7 mouse cellular contexts compared by ENCODE assay signal in genomic region chr2:32175051-32175466, GRCm38 (mm10). TPM values are rescaled to one million over a fixed set of nuclear protein-coding genes. Genes with fewer than 3 reads are reported as not detected.
A peak's percentile ranks its signal among the peaks of the same experiment; 100 is the strongest.
DNase-seq lines count a peak whose midpoint lies in the region; ATAC-seq and TF ChIP-seq lines count a peak whose summit lies in the region.

No protein-coding gene starts in this region.

- H3K9me3 ChIP-seq in E14TG2a.4 (ENCODE audit: low read length): no peaks in the 10 kb centered on the region
- no peaks in the 10 kb centered on the region for H3K9me3 ChIP-seq in forebrain, embryonic 11.5 days (ENCODE audit: control insufficient read depth, low read length)
- H3K9me3 ChIP-seq in intestine, embryonic 16.5 days (ENCODE audit: control insufficient read depth, low read length): no peaks in the 10 kb centered on the region
- no peaks in the 10 kb centered on the region for H3K9me3 ChIP-seq in liver, embryonic 13.5 days (replicated peaks)

- H3K4me2 ChIP-seq in forebrain, embryonic 11.5 days (ENCODE audit: low read depth, low read length, severe bottlenecking): no peak overlapping the region
- H3K4me2 ChIP-seq in intestine, embryonic 16.5 days (ENCODE audit: low read depth, low read length): peak overlapping the region; percentile 19
- no peak overlapping the region; the same call in 1 of the 2 replicates for H3K4me2 ChIP-seq in liver, embryonic 13.5 days

- H3K27me3 ChIP-seq in E14TG2a.4 (ENCODE audit: insufficient read depth, low read length): no peaks in the 10 kb centered on the region
- no peaks in the 10 kb centered on the region for H3K27me3 ChIP-seq in forebrain, embryonic 11.5 days (ENCODE audit: control insufficient read depth, insufficient read depth, low read length)
- H3K27me3 ChIP-seq in intestine, embryonic 16.5 days (replicated peaks; ENCODE audit: control insufficient read depth, insufficient read depth, low read length): no peaks in the 10 kb centered on the region
- no peaks in the 10 kb centered on the region for H3K27me3 ChIP-seq in liver, embryonic 13.5 days

- peak; percentile 57 for DNase-seq in Muller cell, postnatal 12 days (ENCODE audit: inconsistent ontology term)
- no peak for DNase-seq in forebrain, embryonic 11.5 days (ENCODE audit: low spot score)
- DNase-seq in liver, embryonic 13.5 days: no peak
- peak; percentile 68 to 71 for DNase-seq in right cerebral cortex, postnatal 36 days (ENCODE audit: low spot score in 2 of 2)
- DNase-seq in ovary, adult 18-20 months (ENCODE audit: low spot score): no peak

- WGBS in forebrain, embryonic 11.5 days: 59% methylated on average over 7 of the region's 7 CpGs
- 35% methylated on average over 7 of the region's 7 CpGs for WGBS in intestine, embryonic 16.5 days
- 56% methylated on average over 7 of the region's 7 CpGs for WGBS in liver, embryonic 13.5 days (ENCODE audit: insufficient replicate concordance)

- H3K4me1 ChIP-seq in E14TG2a.4 (replicated peaks; ENCODE audit: low read depth, low read length): peaks cover 98% of the 10 kb centered on the region
- H3K4me1 ChIP-seq in forebrain, embryonic 11.5 days (replicated peaks; ENCODE audit: control insufficient read depth, insufficient read depth, low read length): peaks cover 20% of the 10 kb centered on the region
- peaks cover 50% of the 10 kb centered on the region for H3K4me1 ChIP-seq in intestine, embryonic 16.5 days (ENCODE audit: control insufficient read depth, insufficient read depth, low read length)
- peaks cover 74% of the 10 kb centered on the region for H3K4me1 ChIP-seq in liver, embryonic 13.5 days (replicated peaks)

- no peak for TF ChIP-seq CTCF in E14TG2a.4 (conservative IDR thresholded peaks at IDR 0.05; ENCODE audit: low read length)

- H3K27ac ChIP-seq in forebrain, embryonic 11.5 days (ENCODE audit: low read depth, low read length): peak overlapping the region; percentile 76
- H3K27ac ChIP-seq in intestine, embryonic 16.5 days (ENCODE audit: low read length): peak overlapping the region; percentile 84
- peak overlapping the region; percentile 56 for H3K27ac ChIP-seq in liver, embryonic 13.5 days

- ATAC-seq in forebrain, embryonic 11.5 days (replicated peaks; ENCODE audit: low FRiP score): 0 out of 2 replicates have a peak, but pooled peaks have one; percentile 25
- ATAC-seq in intestine, embryonic 16.5 days: peak; percentile 66
- ATAC-seq in liver, embryonic 13.5 days (ENCODE audit: low read depth): peak; percentile 32; the same call in 1 of the 2 replicates

- H3K9ac ChIP-seq in forebrain, embryonic 11.5 days (ENCODE audit: low read length): peak overlapping the region; percentile 30
- H3K9ac ChIP-seq in intestine, embryonic 16.5 days (ENCODE audit: low read depth, low read length): peak overlapping the region; percentile 53
- H3K9ac ChIP-seq in liver, embryonic 13.5 days: no peak overlapping the region

- H3K4me3 ChIP-seq in E14TG2a.4 (replicated peaks; ENCODE audit: low read length): peak overlapping the region; percentile 72
- H3K4me3 ChIP-seq in forebrain, embryonic 11.5 days (ENCODE audit: low read depth, low read length): no peak overlapping the region
- no peak overlapping the region for H3K4me3 ChIP-seq in intestine, embryonic 16.5 days (ENCODE audit: low read length)
- H3K4me3 ChIP-seq in liver, embryonic 13.5 days (replicated peaks): no peak overlapping the region

- H3K36me3 ChIP-seq in E14TG2a.4 (ENCODE audit: insufficient read depth, low read length): peaks cover 30% of the 10 kb centered on the region
- H3K36me3 ChIP-seq in forebrain, embryonic 11.5 days (ENCODE audit: control insufficient read depth, insufficient read depth, low read length): no peaks in the 10 kb centered on the region
- H3K36me3 ChIP-seq in intestine, embryonic 16.5 days (ENCODE audit: control insufficient read depth, insufficient read depth, low read length): no peaks in the 10 kb centered on the region
- H3K36me3 ChIP-seq in liver, embryonic 13.5 days: 0 out of 2 replicates have a peak, but pooled peaks cover 8% of the 10 kb centered on the region

RNA-seq across cellular contexts. Expression of gene Prrc2b, which starts 24.2 kb away (rescaled TPM):
- 98.0 and 102 TPM in 2 replicates for polyA plus RNA-seq in forebrain, embryonic 11.5 days (2014; fragmentation: Nextera tagmentation; extraction: Ambion mirVana)
- 14.4 and 16.2 TPM in 2 replicates for polyA plus RNA-seq in intestine, embryonic 16.5 days (2015; fragmentation: Nextera tagmentation; extraction: Ambion mirVana)
- polyA plus RNA-seq in liver, embryonic 13.5 days (2015; fragmentation: Nextera tagmentation; extraction: Ambion mirVana): 6.8 and 7.7 TPM in 2 replicates

Comparison
In these comparisons a context has a peak if more than half of its experiments do, and no peak if none do; other contexts are left out.
1. DNase-seq: peak in Muller cell, postnatal 12 days (single experiment) and right cerebral cortex, postnatal 36 days (2 of 2); none in forebrain, embryonic 11.5 days (single experiment), liver, embryonic 13.5 days (single experiment) and ovary, adult 18-20 months (single experiment).
2. Peak in every context shown above with its lines, with median percentiles within 50 percentile points of each other: ATAC-seq and H3K27ac ChIP-seq.